Mouse (Mus musculus): Measurements from ENCODE around the gene Ugt1a9.

DNA sequence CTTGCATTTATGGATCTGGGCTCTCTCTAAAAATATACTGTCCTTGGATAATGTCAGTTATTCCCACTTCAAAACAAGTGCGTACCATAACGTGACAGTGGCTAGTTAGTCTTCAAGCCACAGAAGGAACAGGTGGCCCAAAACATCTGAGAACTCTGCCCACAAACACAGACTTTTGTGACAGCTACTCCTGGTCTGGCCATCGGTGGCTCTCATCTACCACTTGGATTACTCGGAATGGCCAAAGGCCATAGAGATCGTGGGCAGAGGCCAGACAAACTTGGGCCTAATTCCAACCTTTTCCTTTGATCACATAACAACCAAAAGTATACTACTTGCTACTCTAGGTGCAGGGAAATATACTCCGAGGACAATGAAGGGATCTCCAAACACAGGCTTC, 197.5 kb downstream of the Ugt1a9 start:
- TF ChIP-seq CTCF (IDR thresholded peaks at IDR 0.05; ENCODE audit: low read depth) = no peak
- TF ChIP-seq EP300 (IDR thresholded peaks at IDR 0.05; ENCODE audit: low read depth) = no peak
